Mouse (Mus musculus) thymus, adult 2 months (tissue): ENCODE data around the gene Rab3il1.

ENCODE experiments used
- CTCF ChIP-seq: fragments of 200-500 bp; IDR thresholded peaks from 2 replicates; pipeline ENCODE4 v1.5.1; 2012; ENCODE audit warnings: mild to moderate bottlenecking, control low read depth, low read length, moderate library complexity, borderline replicate concordance; ENCODE audit not compliant: control insufficient read depth, poor library complexity, insufficient read depth; ENCODE audit errors: extremely low read depth
- POLR2A ChIP-seq: fragments of 200-500 bp; IDR thresholded peaks from 2 replicates; pipeline ENCODE4 v1.6.1; 2012; ENCODE audit warnings: mild to moderate bottlenecking, low read length, control low read depth, moderate library complexity; ENCODE audit not compliant: control insufficient read depth, poor library complexity, insufficient read depth; ENCODE audit errors: extremely low read depth

DNA sequence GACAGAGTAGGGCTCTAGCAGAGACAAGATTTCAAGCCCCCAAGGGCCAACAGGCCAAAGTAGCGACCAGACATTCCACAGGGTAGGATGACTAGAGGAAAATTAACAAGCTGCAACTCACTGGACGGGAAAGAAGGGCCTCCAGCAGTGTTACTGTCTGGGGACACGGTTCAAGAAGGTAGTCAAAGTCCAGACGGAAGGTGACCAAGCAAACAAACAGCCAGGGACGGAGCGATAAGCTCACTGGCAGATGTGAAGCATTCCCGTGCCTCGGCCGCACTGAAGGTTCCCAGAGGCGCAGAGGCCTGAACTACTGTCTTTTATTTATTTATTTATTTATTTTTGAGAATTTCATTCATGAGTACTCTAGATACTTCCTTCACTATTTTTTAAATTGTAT is 24.4 kb upstream of the Rab3il1 start:
- no peak for TF ChIP-seq CTCF
- no peak for TF ChIP-seq POLR2A
